Mouse (Mus musculus) CD4-positive, CD25-positive, alpha-beta regulatory T cell, adult 4 months (primary cell): ENCODE results near the gene Tmem259. TPM values are rescaled to one million over a fixed set of nuclear protein-coding genes. Genes with fewer than 3 reads are reported as not detected.

Experiments
- ATAC-seq: one replicate; pipeline ENCODE4 v1.8.0; 2017
- polyA plus RNA-seq, 2 experiments: library from polyadenylated mRNA; unstranded; fragments of 100-300 nt; shearing (Covaris generic); gene quantifications; one replicate each; pipeline ENCODE4 v1.2.1; 2017

Gene Tmem259
- 1 to 10 TPM; 1.2 to 2.5 TPM for polyA plus RNA-seq

DNA sequence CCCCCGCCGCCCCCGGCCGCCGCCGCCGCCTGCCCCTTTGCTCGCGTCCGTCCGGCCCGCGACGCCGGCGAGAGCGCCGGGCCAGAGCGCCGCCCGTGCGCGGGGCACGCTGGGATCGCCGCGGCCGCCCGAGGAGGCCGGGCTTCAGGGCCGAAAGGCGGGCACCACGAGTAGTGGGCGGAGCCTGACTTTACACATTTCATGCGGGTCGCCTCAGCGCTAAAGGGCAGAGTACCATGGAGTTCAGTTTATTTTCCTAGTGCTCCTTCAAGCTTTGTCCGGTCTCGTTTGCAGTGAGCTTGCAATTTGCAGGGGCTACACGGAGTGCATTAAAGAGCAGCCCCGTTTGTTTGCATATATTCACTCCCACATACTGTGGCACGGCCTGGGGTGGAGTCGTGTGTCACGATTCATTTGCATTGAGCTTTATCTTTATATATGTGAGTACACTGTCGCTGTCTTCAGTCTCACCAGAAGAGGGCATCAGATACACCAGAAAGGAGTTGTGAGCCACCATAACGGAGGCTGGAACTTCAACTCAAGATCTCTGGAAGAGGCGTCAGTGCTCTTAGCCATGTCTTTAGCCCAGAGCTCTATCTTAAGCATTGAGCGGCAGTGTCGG is at the start of gene Tmem259:
TSS of gene Tmem259 (minus strand) at position 136 of the 622 bp plus-strand sequence.
- ATAC-seq: peak; percentile 67

DNA sequence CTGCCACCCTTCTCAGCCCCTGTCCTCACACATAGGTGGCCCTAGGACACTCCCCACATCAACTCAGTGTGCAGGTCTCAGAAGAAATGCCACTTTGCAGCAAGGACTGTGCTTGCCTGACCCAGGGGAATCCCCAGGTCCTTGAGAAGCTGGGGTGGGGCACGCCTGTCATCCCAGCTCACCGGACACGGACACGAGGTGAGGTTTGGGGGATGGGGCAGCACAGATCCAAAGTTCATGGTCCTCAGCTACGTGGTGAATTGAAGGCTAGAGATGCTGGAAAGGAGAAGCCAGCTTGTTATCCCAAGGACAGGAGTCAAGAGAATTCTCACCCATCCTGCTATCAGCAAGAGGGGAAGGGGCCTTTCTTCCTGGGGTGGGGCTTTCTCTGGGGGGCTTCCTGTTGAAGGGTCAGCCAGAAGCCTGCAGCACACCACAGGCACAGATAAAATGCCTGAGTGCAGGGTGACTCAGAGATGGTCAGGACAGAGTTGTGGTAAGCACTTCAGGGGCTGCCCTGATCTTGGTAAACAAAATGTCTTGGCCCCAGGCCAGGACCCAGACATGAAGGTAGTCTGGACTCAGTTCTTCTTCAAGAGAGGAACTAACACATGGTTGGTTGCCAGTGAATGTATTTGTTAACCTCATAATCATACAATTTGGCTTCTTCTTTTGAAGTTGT is 48.8 kb upstream of the Tmem259 start:
- peak; percentile 67 for ATAC-seq

DNA sequence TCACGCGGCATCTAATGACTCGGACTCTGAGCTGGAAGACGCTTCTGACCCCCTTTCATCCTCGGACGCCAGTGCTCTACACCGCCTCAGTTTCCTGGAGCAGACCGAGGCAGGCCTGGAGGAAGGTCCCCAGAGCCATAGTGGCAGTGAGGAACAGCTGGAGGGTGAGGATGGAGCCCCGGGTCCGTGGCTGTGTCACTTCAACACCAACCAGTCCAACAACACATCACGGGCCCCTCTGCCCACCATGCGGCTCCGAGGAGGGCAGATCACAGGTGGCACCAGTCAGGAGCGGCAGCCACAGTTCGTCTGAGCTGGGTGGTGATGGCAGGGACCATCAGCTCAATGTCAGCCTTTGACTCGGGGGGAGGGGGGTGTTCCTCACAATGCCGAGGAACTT is 46.6 kb upstream of the Tmem259 start:
- no peak for ATAC-seq

DNA sequence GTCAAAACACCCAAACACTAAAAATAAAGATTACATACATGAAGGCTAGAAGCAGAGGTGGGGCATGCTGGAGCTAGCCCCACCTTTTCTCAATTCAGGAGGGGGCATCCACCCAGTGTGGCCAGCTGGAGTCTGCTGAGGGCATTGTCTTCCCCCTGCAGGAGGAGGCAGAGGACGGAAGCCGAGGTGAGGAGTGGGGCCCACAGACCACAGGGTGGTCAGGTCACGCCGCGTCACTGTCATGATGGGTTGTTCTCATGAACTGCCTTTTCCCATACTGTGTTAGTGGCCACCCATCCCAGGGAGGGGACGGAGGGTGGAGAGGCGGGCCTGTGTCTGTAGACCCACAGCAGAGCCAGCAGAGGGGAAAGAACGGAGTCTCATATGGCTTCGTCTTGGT is 46.1 kb upstream of the Tmem259 start:
- ATAC-seq: no peak

DNA sequence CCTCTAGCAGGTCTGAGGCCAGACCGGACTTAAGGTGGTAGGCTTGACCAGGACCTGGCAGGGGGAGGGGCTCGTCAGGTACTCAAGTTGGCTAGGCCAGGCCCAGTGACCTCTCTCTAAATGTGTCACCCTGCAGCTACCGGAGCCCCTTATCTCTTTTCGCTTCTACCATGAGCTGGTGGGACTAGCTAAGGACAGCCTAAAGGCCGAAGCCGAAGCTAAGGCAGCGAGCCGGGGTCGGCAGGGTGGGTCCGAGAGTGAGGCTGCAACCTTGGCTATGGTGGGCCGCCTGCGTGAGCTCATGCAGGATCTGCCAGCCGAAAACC is 44.4 kb upstream of the Tmem259 start:
- ATAC-seq: no peak

DNA sequence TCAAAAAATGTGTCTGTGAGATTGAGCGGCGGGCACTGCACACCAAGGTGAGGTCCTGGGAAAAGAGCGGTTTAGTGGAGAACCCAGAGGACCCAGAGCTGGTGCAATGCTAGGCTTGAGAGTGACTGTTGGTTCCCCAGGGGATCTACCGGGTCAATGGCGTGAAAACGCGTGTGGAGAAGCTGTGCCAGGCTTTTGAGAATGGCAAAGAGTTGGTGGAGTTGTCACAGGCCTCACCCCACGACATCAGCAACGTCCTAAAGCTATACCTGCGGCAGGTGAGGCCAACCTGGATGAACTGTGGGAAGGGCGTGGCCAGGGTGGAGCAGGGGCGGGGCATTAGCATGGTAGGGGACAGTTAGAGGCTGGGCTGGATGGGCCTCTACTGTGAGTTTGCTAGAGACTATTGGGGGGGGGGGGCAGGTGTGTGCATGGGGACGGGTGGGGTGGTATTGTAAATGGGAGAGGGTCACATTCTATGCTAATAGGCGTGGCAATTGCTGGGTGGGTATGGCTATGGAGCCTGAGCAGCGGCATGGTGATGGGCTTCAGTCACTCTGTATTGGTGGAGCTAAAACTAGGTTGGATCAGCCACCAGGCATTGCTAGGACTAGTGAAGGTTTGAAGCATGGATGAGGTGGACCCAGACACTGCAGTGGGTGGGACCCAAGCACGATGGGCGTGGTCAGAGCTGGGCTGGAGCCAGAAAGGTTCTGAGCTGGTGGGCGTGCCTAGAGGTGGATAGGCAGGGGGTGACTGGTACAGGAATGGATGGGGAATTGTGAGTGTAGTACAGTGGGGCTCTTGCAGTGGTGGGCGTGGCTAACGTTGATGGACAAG is 43.8 kb upstream of the Tmem259 start:
- no peak for ATAC-seq

DNA sequence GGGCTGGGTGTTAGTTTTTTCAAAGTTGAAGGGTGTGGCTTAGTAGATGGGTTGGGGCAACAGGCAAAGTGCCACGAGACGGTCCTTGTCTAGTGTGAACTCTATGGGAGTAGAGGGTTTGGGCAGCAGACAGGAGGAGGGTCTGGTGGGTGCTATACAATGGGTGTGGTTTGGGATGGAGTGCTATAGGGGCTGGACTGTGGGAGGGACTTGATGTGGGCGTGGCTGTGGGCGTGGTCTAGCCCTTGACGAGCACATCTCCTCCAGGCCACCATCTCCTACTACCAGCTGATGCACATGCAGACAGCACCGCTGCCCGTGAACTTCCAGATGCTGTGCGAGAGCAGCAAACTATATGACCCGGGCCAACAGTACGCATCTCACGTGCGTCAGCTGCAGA is 41.8 kb upstream of the Tmem259 start:
- no peak for ATAC-seq

DNA sequence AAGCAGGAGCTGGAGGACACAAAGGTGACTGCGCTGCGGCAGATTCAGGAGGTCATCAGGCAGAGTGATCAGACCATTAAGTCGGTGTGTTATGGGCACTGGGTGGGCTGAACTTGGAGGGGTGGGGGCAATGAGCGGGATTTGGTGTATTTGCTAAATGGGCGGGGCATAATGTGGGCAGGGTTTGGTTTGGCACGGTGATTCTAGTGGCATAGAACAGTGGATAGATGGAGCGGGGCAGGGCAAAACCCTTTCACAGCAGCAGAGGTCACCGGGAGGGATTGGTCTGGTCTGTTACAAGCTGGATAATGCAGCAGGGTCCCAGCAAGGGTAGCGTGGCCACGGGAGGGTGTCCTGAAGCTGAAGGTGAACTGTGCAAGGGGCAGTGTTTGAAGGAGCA is 41.3 kb upstream of the Tmem259 start:
- no peak for ATAC-seq

DNA sequence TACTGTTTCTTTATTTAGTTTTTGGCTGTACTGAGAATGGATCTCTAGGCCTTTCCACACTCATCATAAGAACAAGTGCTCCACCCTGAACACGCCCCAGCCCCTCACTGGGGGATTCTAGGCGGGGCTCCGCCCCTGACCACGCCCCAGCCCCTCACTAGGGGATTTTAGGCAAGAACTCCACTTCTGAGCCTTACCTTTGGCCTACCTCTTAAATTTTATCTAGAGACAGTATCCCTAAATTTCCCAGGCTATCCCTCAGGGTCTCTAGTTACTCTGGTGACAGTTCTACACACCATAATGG is 40.9 kb upstream of the Tmem259 start:
- no peak for ATAC-seq

DNA sequence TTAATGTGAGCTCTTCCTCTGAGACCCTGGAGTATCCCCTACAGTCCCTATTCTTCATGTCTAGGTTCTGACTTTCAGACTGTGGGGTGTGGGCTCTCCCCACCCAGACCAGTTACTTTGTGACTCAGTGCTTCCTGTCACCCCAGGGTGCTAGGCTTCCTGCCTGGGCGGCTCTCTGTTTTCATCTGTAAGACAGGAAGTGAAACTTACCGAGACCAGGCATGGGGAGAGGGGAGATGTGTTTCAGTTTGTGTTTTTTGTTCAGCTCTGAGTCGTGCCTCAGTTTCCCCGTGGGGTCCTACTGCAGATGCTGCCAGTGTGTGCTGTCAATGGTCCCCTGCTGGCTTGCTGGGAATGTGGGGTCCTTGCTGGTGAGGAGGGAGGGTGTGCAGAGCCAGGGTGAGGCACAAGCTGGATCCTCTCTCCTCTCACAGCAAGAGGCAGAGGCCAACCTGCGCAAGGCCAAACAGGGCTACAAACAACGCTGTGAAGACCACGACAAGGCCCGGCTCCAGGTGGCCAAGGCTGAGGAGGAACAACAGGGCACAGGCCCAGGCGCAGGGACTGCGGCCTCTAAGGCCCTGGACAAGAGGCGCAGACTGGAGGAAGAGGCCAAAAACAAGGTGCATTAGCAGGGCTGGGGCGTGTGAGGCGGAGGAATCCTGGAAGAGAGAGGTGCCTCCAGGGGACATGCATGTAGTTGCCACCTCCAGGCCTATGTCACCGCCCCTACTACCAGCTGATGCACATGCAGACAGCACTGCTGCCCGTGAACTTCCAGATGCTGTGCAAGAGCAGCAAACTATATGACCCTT is 40.3 kb upstream of the Tmem259 start:
- peak; percentile 88 for ATAC-seq

DNA sequence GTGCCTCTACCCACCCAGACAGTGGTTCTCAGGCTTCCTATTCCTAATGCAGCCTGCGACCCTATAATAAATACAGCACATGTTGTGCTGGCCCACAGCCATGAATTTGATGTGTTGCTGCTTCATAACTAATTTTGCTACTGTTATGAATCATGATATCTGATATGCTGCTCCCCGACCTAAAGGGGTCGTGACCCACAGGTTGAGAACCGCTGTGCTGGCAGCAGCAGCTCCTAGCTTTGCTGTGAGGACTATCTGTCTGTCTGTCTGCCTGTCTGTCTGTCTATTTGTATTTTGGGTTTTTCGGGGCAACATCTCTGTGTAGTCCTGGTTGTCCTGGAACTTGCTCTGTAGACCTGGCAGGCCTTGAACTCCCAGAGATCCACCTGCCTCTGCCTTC is 39.6 kb upstream of the Tmem259 start:
- ATAC-seq: peak; percentile 23

DNA sequence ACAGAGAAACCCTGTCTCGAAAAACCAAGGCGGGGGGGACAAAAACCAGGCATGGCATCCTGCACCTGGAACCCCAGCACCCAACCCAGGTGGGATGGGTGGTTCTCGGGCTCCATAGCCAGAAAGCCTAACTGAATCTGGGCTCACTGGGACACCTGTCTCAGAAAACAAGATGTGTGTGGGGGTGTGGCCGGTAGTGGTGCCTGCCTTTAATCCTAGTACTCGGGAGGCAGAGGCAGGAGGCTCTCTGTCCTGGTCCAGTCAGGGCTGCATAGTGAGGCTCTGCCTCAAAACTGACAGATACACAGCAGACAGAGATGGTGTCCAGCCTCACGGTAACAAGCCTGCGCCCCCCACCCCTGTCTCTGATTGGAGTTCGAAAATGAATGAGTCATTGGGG is 38.7 kb upstream of the Tmem259 start:
- ATAC-seq: no peak

DNA sequence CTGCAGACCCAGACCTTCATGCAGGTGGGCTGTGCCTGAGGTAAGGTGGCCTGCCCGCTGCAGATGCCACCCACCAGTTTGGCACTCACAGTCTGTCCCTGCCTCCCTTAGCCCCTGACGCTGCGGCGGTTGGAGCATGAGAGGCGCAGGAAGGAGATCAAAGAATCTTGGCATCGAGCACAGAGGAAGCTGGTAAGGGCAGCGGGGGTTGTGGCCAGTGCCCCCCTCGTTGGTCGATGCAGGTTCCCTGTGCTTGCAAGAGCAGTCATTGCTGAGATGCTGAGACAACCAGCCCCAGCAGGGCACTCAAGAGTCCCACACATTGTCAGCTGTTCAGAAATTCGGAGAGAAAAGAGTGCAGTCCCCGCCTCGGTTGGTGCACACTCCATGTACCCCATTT is 38.0 kb upstream of the Tmem259 start:
- no peak for ATAC-seq

DNA sequence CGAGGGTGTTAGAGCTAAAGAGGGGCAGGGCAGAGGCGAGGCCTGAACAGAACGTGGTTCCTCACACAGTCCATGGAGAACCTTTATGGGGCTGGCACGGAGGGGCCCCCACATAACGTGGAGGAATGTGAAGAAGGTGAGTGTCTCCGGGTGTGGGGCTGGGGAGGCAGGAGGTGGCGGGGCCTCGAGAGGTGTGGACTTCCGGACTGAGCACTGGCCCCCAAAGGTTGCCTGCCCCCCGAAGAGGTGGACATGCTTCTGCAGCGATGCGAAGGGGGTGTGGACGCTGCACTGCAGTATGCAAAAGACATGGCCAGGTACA is 37.2 kb upstream of the Tmem259 start:
- ATAC-seq: no peak

DNA sequence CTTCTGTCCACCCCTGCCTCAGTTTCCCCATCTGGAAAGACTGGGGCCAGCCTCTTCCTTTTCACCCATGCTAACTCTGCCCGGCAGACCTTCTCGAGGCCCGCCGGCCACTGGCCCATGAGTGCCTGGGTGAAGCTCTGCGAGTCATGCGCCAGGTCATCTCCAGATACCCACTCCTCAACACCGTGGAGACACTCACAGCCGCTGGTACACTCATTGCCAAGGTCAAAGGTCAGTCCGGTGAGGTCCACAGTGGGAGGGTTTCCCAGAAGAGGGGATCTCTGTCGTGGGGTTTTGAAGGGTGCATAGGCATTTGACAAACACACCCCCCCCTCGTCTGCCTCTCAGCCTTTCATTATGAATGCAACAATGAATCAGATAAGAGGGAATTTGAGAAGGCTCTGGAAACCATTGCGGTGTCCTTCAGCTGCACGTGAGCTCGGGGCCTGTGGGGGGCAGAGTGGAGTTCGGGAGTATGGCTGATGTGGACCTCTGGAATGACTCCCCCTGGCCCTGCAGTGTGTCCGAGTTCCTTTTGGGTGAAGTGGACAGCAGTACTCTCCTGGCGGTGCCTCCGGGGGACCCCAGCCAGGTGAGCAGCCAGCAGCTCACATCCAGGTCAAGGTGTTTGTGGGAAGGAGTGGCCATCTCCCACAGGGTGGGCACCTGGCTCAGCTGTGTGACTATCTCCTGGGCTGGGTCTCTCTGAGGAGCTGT is 36.6 kb upstream of the Tmem259 start:
- ATAC-seq: no peak

DNA sequence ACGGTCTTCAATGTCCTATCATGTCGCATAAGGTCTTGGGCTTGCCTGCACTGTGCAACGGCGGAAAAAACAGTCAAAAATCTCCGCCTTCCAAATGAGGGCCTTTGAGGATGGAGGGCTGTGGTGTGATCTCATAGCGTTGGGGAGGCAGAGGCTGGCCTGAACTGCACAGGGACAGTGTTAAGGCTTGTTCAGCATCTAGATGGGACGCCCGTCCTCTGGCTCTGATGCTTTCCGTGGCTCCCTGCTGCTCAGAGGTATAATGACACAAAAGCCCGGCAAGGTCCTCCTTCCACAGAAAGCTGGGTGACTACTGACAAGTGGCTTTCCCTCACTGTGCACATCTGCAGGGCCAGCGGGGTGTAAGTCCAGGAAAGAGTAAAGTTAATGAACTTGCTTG is 36.1 kb upstream of the Tmem259 start:
- ATAC-seq: no peak

DNA sequence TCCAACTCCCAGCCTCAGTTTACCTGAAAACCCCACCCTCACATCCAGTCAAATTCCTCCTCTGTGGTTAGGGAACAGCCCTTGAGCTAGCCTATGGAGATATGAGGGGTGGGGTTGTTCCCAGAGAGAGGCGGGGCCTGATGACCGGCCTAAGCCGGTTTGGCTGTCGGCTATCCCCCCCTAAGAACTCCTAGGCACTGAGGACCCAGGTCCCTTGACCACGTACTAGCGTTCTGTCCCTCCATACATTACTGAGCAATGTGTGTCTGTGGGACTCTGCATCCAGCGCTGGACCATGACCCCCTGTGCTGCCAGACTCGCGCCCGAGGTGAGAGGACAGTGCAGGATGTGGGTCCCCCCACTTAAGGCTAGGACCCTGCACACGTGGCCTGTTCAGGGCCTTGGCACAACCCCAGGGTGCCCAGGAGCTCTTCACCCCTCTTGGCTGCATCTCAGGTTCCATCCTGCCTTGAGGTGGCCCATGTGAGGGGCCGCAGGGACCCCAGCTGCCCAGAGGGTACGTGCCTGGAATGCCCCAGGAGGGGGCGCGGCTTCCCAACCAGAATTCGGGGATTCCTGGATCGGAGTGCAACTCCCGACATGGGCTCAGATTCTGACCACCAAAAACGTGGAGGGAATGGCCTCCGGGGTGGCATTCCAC is 35.5 kb upstream of the Tmem259 start:
- ATAC-seq: no peak

DNA sequence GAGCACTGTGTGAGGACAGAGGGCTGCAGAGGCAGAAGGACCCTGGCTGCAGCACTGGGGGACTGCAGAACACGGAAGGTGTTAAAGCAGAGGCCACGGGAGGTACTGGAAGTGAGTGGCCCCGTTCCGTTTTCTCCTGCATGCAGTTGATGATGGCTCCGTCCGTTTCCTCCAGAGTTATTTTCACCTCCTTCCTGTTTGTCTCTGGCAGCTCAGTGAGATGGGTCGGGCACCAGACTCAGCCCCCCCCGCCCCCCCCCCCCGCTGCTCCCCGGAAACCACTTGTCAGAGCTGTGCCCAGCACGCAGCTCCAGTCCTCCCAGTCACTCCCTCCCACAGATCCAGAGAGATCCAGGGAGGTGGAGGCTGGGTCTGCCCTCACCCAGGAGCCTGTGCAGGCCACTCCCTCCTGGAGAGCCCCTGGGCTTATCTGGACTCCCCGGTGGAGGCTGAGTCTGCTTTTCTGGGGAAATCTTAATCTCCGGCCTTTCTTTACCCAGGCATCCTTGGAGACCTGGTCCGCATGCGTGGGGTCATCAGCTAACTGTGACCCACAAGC is 34.7 kb upstream of the Tmem259 start:
- ATAC-seq: peak; percentile 21

DNA sequence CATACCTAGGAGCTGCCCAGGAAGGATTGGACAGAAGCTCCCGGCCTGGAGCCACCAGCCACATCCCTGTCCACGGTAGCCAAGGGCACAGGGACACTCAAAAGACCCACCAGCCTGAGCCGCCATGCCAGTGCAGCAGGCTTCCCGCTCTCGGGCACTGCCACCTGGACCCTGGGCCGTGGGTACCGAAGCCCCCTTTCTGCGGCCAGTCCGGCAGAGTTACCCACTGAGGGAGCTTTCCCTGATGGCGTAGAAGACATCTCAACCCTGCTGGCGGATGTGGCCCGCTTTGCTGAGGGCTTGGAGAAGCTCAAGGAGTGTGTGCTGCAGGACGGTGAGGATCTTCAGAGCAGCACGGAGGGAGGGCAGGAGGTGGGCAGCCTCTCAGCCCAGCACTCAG is 33.6 kb upstream of the Tmem259 start:
- ATAC-seq: no peak

DNA sequence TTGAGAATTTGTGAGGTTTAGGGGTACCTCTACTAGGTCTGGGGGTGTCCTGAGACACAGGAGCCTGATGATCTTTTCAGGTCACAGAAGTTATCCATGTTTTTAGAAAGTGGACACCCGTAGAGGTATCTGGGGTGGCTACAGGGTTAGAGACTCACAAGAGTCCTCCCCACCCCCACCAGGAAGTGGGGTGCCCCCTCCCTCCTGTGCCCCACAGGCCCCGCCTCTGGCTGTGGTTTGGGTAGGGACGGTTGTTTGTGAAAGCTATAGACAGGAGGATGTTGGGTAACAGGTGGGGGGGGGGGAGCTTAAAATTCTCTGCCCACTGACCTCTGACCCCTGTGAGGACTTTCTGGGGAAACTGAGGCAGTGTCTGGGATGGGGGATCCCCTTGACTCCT is 33.2 kb upstream of the Tmem259 start:
- ATAC-seq: peak; percentile 60

DNA sequence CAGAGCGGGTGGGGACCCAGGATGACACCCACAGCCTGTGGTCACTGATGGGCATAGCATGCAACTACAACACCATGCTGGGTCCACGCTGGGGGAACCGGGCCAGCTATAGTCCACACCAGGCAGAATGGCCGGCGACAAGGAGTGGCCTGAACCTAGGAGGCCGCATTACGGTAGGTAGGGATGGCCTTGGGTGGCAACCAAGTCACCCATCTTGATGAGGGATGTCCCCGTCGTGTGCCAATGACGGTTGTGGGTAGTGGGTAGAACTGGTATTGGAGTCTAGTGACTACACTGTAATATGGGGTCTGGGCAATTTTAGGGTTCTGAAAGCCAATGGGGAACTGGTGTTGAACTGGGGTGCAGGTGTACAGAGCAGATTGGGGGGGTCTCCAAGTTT is 32.8 kb upstream of the Tmem259 start:
- peak; percentile 28 for ATAC-seq

DNA sequence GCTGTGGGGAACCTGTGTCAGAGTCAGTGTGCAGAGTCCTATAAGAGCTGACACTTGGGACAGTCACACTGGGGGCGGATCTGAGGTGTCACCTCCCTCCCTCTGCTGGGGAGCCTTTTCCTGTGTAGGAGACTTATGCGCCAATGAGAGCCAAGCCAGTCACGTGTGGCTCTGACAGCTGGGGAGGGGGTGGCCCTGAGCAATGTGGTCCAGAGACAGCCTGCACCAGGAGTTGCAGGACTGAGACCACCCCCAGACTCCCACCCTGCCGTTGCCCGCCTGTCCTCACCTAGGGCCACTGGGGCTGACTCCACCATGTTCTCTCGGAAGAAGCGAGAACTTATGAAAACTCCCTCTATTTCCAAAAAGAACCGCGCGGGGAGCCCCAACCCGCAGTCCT is 32.4 kb upstream of the Tmem259 start, which contains the start of gene Arhgap45:
TSS of gene Arhgap45 (plus strand) at position 143 of the 400 bp plus-strand sequence.
- peak; percentile 86 for ATAC-seq
